Mouse (Mus musculus): ENCODE data around the gene Fam168a.

Gene Fam168a

DNA sequence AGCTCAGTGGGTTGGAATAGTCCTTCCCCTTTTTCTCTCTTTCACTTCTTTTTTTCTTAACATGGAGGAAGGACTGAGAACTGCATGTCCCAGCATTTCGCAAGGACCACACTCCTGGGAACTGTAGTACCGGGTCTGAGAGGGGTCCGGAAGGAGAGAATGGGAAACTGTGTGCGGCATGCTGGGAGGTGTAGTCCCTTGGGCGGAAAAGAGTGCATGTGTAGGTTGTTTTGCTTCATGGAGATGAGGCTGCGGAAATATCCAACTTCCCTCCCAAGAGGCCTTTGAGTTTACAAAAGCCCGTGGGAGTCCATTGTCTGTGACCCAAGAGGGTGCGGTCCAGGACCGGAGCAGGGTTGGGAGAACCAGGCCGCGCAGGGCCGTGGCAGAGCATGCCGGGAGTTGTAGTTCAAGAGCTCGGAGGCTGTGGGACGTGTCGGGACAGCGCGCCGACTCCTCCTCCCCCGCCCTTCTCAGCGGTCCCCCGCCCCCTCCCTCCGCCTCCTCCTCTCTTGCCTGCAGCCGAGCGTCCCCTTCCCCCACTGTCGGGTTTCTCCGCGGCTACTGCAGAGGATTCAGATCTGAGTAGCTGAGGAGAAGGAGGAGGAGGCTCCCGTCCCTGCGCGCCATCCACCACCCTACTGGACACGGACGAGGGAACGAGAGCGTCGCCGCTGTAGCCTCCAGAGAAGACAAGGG lies at the start of gene Fam168a:
Gene Fam168a, plus strand, starts transcription at position 493 of the 699 bp plus-strand sequence.
- ATAC-seq (ENCODE audit: insufficient number of reproducible peaks, low FRiP score, low TSS enrichment) = peak; percentile 97

DNA sequence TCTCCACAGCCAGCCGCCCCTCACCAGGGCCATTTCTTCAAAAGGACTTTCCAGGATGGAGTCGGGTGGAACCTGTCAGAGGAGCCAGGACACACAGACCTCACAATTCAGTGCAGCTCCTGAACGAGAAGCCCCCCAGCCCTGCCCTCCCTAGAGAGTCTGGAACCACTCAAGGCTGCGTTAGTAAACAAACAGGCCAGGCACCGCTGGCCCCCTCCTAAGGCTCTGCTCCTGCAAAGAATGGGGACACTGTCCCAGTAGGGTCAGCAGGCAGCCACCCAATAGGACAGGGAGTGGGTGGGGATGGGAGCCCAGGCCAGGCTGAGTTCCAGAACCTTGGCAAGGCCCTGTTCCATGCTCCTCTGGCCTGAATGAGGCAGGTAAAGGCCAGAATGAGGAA lies 49.7 kb upstream of the Fam168a start:
- ATAC-seq (ENCODE audit: insufficient number of reproducible peaks, low FRiP score, low TSS enrichment) = no peak

DNA sequence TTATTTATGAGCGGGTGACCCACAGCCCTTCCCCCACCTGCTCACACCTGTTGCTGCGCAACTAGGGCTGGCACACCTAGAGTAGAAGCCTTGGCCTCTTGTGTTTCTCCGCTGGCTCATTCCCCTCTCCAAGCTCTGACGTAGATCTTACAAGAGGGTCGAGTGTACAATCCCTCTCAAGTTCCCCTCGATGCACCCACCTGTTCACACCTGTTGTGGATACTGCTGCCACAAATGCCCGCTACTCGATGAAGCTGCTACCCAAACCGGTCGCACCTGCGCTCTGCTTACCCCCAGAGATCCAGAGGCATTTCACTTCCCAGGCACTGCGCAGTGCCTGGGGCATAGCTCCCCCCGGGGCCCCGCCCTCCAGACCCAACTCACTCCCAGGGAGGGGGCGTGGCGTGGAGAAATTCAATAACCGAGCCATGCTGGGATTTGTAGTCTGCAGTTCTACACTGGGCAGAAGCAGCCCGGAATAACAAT lies 48.3 kb upstream of the Fam168a start:
- ATAC-seq (ENCODE audit: insufficient number of reproducible peaks, low FRiP score, low TSS enrichment) = no peak

DNA sequence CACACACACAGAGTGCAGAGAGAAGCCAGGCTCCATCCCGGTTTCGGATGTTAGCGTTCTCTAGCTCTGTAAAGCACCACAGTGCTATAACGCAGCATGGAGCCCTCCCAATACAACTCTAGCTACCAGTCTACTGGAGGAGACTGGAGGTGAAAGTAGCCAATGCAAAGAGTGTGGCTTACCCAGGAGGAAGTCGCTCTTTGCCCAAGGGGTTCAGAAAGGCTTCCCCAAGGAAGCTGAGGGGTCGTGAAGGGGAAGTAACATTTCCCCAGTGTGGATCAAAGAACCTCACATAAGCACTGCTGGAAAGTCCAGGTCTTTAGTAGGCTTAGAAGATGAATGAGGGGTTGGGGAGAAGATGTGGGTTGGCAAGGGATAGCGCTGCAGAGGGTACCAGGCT lies 45.2 kb upstream of the Fam168a start:
- no peak for ATAC-seq (ENCODE audit: insufficient number of reproducible peaks, low FRiP score, low TSS enrichment)

DNA sequence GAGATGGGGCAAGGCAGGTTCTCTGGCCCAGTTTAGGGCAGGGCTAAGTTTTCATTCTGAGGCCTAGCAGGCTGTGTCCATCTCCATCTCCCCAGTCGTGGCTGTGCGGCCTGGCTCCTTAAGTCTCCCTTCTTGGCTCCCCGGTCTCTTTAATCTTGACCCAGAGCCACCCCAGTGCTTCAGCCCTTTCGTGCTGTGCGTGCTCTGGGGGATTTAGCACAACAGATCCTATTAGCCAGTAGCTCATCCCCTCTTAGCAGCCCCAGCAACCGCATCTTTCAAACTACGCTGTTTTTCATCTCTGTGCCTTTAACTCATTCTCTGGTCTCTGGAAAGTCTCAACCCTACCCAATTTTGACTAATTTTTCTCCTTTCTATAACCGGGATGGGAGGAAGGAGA lies 44.2 kb upstream of the Fam168a start, which contains the start of gene Plekhb1:
Gene Plekhb1, minus strand, starts transcription at position 184 of the 400 bp plus-strand sequence.
- no peak for ATAC-seq (ENCODE audit: insufficient number of reproducible peaks, low FRiP score, low TSS enrichment)

DNA sequence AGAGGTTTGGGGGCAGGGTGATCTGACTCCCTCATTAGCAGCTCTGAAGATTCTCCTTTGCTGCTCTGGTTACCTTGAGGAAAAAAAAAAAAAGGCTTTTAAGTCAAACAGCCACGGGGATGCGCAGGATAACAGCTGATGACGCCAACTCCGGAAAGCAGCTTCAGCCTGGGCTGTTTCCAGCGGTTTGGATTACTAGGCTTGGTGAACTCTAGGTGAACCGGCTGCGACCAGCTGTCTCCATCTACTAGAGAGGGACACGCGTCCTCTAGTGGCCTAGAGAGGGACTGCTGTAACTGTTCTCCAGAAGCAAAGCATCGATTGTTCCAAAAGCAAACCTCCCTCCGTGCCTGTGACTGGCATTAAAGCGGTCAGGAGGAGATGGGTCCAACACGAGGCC lies 43.2 kb upstream of the Fam168a start:
- ATAC-seq (ENCODE audit: insufficient number of reproducible peaks, low FRiP score, low TSS enrichment) = peak; percentile 82

DNA sequence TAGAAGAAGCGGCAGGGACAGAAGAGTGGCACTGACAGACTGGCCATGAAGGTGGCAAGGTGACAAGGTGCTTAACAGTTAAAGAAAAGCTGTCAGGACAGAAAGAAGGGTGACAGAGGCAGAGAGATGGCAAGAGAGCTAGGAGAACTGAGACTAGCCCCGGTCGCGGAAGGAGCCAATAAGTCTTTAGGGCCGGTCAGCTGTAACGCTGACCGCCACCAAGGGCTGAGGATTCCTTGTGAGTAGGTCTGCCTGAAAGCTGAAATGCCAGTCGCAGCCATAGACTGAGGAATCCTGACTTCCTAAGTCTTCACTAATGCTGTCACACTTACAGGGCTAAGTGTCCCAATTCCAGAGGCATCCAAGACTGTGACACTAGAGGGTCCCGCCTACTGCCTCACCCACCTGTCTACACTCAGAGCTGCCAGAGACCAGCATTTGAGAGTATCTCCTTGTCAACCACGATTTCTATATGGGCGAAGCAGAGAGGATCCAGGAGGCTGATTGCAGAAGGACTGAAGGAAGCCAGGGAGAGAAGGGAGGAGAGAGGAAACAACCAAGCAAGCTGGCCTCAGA lies 42.6 kb upstream of the Fam168a start:
- ATAC-seq (ENCODE audit: insufficient number of reproducible peaks, low FRiP score, low TSS enrichment) = peak; percentile 45; the same call in 1 of the 2 replicates

DNA sequence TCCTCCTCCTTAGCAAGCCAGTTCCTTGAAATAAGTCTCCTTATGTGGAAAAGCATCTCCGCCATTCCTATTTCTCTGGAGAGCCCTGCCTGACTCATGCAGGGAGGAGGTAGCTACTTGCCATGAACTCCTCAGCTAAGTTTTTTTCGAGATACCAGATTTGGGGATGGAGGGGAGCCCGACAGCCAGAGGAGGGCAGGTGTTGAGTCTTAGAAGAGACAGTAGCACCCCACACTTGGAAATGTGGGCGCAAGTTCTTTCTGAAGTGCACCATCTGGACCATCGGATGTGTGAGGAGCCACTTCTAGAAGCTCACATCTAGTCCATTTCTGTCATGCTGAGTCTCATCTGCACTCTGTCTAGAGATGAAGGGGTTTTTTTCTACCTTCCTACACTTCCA lies 35.8 kb upstream of the Fam168a start:
- ATAC-seq (ENCODE audit: insufficient number of reproducible peaks, low FRiP score, low TSS enrichment) = no peak

DNA sequence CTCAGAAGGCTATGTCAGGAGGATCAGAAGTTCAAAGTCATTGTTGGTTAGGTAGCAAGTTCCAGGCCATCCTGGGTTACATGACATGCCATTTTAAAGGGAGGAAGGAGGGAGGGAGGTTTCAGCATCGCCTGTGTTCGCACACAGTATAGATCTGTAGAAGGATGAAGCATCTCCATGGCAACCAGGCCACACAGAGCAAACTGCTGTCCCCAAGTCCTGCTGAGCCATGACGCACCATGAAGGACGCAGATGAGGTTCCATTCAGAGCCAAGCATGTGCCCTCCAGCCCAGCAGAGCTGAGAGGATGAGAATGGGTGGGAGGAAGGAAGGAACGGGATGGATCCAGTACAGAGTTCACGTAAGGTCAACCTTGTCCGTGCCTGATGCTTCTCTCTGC lies 33.0 kb upstream of the Fam168a start:
- ATAC-seq (ENCODE audit: insufficient number of reproducible peaks, low FRiP score, low TSS enrichment) = no peak

DNA sequence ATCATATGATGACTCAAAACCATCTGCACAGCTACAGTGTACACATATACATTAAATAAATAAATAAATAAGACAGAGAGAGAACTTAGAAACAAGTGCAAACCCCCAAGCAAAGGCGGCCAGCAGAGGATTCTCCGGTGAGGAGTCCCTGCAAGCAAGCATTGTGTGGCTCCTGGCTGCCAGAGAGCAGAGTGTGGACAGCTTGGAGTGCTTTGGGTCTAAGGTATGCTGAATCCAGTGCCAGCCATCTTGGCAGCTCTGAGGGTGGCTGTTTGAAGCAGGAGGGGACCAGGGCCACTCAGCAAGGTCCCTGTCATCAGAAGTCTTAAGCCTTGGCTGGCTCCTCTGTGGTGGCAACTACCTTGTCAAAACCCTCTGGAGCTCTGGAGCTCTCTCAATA lies 31.5 kb upstream of the Fam168a start:
- no peak for ATAC-seq (ENCODE audit: insufficient number of reproducible peaks, low FRiP score, low TSS enrichment)

DNA sequence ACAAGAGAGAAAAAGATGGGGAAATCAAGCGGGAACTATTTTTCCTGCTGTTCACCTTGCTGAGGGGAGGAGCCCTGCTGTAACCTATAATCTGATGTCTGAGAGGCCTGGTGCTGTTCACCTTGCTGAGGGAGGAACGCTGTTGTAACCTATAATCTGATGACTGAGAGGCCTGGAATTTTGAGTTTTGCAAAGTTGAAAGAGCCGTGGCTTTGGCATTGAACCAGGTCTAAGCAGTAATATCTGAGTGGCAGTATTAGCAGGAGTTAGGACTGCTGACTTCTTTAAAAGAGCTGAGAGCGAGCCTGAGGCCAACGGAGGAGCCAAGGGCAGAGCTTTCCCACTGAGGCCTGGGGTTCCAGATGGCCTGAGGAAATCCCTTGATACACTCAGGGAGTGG lies 28.4 kb upstream of the Fam168a start:
- ATAC-seq (ENCODE audit: insufficient number of reproducible peaks, low FRiP score, low TSS enrichment) = no peak

DNA sequence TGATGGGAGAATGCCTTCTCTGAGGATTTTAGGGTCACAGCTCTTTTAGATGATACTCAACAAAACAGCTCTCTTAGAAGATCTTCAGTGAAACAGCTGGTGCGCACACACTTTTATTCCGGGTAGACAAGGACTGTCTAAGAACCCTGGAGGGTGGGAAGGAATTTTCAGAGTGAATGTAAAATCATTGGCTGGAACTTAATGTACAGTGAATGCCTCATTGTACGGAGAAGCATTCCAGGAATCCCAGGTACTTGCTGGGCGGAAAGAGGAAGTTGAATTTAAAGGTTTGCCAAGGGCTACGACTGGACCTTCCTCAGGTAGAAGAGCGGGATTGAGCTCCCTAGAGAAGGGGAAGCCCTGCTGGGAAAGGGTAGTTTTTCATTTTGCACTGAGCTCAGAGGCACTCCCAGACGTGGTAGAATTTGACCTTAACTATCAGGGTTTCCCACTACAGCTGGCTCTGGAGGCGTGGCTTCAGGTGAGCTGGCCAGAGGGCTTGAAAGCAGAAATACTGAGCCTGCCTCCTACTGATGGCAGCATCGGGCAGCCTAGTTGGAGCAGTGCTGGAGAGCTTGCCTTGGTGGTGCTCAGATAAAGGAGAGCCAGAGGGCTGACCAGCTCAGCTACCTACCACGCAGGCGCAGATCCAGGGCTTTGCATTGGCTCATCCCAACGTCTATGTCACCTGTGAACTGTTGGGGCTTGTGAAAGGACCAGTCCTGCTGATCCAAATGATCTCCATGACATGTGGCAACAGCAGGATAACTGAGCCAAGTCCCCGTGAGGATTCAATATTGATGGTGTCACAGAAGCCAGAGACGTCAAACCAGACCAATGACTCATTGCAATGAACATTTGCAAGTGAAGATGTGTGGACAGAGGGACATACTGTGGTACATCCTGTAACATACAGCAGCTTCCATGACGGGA lies 27.2 kb upstream of the Fam168a start:
- no peak for ATAC-seq (ENCODE audit: insufficient number of reproducible peaks, low FRiP score, low TSS enrichment)

DNA sequence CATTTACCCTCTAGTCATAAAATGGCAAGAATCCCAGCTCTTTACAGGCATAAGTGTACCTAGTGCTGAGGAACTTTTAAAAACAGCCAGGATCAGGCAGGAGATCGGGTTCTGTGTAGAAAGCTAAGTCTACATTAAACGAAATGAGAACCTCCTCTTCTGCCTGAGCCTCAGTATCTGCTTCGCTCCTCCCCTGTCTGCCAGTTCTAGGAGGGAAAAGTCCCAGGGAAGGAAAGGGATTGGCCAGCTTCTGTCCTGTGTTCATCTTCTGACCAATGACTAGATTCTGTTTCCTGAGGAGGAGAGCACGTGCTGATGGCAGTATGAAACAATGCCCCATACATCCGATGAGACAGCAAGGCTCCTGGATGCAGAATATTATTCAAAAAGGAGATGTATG lies 25.3 kb upstream of the Fam168a start:
- no peak for ATAC-seq (ENCODE audit: insufficient number of reproducible peaks, low FRiP score, low TSS enrichment)

DNA sequence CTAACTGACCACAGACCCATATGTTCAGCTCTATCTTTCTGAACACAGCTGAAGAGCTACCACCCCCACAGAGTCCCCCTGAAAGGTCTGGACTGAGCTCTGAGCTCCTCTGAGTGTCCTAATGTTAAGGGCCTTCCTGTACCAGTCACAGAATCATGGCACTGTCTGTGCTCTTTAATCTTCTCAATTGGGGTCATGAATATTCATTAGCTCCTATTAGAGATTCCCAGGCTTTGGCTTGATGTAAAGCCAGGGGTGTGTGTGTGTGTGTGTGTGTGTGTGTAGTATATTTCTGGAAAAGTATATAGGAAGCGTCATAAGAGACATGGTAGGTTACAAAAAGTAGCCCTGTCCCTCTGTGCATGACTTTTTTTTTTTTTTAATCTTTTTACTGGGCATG lies 23.2 kb upstream of the Fam168a start:
- ATAC-seq (ENCODE audit: insufficient number of reproducible peaks, low FRiP score, low TSS enrichment) = no peak

DNA sequence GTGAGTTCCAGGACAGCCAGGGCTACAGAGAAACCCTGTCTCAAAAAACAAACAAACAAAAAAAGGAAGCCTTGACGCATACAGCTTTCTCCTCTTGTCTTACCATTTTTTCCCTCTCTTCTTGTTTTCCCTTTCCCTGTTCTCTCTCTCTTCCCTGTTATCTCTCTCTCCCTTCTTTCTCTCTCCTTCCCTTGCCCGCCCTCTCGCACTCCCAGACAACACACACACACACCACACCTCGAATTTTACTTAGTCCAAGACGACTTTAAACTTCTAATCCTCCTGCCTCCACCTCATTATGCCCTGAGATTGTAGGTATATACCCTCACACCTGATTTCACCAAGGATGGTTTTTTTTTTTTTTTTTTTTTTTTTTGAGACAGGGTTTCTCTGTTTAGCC lies 22.4 kb upstream of the Fam168a start:
- ATAC-seq (ENCODE audit: insufficient number of reproducible peaks, low FRiP score, low TSS enrichment) = no peak

DNA sequence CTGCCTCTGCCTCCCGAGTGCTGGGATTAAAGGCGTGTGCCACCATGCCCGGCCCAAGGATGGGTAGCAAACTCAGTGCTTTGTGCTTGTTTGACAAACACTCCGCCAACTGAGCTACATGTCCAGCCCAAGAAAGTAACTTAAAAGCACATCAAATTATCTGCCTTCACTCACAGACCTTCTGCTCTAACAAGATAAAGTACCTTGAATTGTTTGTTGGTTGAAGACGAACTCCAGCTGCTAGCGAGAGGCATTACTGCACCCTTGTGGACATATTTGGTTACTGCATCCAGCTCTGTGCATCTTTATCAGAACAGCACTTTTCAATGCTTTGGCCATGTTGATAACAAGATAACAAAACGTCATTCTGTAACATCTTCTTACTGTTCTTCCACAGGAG lies 21.9 kb upstream of the Fam168a start:
- no peak for ATAC-seq (ENCODE audit: insufficient number of reproducible peaks, low FRiP score, low TSS enrichment)

DNA sequence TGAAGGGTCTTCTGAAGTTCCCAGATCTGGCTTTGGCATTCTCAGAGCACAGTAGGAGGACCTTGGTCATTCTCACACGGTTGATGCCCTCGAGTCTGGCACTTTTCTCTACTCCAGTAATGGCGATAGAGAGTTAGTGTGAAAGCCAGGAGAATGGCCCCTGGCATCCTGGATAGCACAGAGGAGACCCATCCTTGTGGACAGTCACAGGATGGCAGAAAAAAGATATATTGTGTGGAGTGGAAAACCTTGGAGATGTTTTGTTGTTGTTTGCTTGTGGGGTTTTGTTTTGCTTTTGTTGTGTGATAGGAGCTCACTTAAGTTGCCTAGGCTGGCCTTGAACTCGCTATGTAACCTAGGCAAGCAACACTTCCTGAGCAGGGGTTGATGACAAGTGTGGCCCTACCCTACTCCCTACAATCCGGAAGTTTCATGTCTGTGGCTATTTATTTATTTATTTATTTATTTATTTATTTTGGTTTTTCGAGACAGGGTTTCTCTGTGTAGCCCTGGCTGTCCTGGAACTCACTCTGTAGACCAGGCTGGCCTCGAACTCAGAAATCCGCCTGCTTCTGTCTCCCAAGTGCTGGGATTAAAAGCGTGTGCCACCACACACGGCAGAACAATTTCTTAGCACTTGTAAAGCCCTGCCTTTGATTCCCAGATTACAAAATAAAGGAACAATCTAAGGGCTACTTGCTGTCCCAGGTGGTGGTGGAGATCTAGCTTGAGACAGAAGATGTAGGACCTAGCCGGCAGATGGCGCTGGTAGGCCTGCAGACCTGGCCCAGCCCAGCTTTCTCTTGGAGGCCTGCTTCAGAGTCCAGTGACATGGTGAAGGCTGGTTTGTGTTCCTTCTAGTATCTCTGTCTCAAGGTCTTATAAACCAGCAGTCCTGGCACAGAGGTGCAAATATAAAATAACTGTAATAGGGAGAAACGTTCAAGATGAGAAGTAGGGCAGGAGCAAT lies 21.1 kb upstream of the Fam168a start:
- peak; percentile 64; the same call in 1 of the 2 replicates for ATAC-seq (ENCODE audit: insufficient number of reproducible peaks, low FRiP score, low TSS enrichment)

DNA sequence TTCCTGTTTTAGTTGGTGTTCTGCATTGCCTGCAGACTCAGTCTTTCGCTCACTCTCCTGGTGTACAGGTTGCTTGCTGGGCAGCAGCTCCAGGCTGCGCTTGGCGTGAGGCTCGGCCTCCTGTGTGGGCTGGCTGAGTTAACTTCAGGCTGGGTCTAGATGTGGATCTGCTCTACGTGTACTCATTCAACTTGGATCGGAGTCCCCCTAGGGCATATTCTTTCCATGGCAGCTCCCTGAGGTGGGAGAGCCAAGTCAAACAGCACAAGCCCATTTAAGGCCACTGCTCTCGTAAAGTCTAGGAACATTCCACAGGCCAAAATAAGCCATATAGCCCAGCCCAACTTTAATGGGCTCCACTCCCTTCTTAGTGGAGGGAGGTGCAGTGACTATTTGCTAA lies 18.0 kb upstream of the Fam168a start:
- no peak for ATAC-seq (ENCODE audit: insufficient number of reproducible peaks, low FRiP score, low TSS enrichment)

DNA sequence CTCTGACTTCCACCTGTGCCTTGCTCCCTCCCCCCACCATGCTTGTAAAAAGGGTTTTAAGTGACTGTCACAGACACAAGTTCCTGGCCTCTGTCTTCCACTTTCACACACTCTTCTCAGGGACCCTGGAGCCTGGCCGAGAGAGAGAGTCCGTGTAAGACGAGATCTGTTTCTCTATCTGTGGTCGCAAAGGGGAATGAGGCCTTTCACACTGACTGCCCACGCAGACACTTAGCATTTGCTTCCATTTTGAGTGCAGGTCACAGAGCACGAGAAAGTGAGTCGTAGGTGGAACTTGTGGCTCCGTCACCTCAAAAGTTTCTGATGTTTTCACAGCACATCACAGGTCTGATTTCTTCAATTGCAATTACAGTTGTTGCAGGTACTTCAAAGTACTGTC lies 13.2 kb upstream of the Fam168a start:
- no peak for ATAC-seq (ENCODE audit: insufficient number of reproducible peaks, low FRiP score, low TSS enrichment)

Measured in cerebellum, adult (tissue).